Mouse (Mus musculus) heart, embryonic 13.5 days (tissue): ENCODE measurements around the gene Gm49380. TPM values are rescaled to one million over a fixed set of nuclear protein-coding genes. Genes with fewer than 3 reads are reported as not detected.

Source experiments
- ATAC-seq: fragments of 200-750 bp; cut with Nextera tagmentation; 2 replicates; pipeline ENCODE4 v1.8.0; 2017; ENCODE audit warnings: moderate TSS enrichment; ENCODE audit not compliant: insufficient number of reproducible peaks, low FRiP score, low TSS enrichment; ENCODE audit errors: extremely low read depth
- H3K27ac ChIP-seq: fragments of 300-500 bp; sonication (generic); replicated peaks from 2 replicates; pipeline ENCODE4 v1.5.1; 2015; ENCODE audit warnings: moderate library complexity, mild to moderate bottlenecking, inconsistent platforms
- H3K27me3 ChIP-seq: fragments of 300-500 bp; sonication (generic); replicated peaks from 2 replicates; pipeline ENCODE4 v1.6.1; 2015; ENCODE audit warnings: mild to moderate bottlenecking, inconsistent platforms
- H3K36me3 ChIP-seq: fragments of 300-500 bp; sonication (generic); 2 replicates; pipeline ENCODE4 v1.6.1; 2015; ENCODE audit warnings: mild to moderate bottlenecking, inconsistent platforms
- H3K4me1 ChIP-seq: fragments of 300-500 bp; sonication (generic); 2 replicates; pipeline ENCODE4 v1.6.1; 2015; ENCODE audit warnings: inconsistent platforms
- H3K4me2 ChIP-seq: fragments of 300-500 bp; sonication (generic); 2 replicates; pipeline ENCODE4 v1.6.1; 2015; ENCODE audit warnings: inconsistent platforms, mild to moderate bottlenecking, moderate library complexity
- H3K4me3 ChIP-seq: fragments of 300-500 bp; sonication (generic); 2 replicates; pipeline ENCODE4 v1.5.1; 2015; ENCODE audit warnings: moderate library complexity, mild to moderate bottlenecking, inconsistent platforms
- H3K9ac ChIP-seq: fragments of 300-500 bp; sonication (generic); 2 replicates; pipeline ENCODE4 v1.6.1; 2015; ENCODE audit warnings: inconsistent platforms, mild to moderate bottlenecking, moderate library complexity
- H3K9me3 ChIP-seq: fragments of 300-500 bp; sonication (generic); 2 replicates; pipeline ENCODE4 v1.6.1; 2016; ENCODE audit warnings: inconsistent platforms
- WGBS: fragments of 180-500 bp; shearing (Covaris S2); methylation state at CpG from one replicate; pipeline ENCODE4 v1.1.7; 2015; ENCODE audit warnings: mixed read lengths; 5-methylcytosine and 5-hydroxymethylcytosine counted together
- polyA plus RNA-seq: library from polyadenylated mRNA; unstranded; fragments of >200 nt; fragmentation: Nextera tagmentation; extraction: Ambion mirVana; gene quantifications from 2 replicates; pipeline ENCODE4 v1.2.1, GENCODE M21; 2015

Gm49380 gene
- polyA plus RNA-seq, 1 experiment from 2014 or later, result not detected

- Histone ChIP-seq H3K9ac (peak overlapping the region; percentile 84), H3K9me3 (no peaks in the 10 kb centered on the region), H3K4me1 (peaks cover 89% of the 10 kb centered on the region), H3K4me2 (peak overlapping the region; percentile 78), H3K27ac (peak overlapping the region; percentile 63), H3K36me3 (peaks cover 5% of the 10 kb centered on the region), H3K27me3 (no peaks in the 10 kb centered on the region), H3K4me3 (peak overlapping the region; percentile 51; the same call in 1 of the 2 replicates)
- 23% methylated on average over 4 of the region's 4 CpGs for WGBS
- no peak for ATAC-seq
Observed at GRCm38 (mm10) chr9:44072599-44072915, 40.7 kb downstream of the Gm49380 start.

DNA sequence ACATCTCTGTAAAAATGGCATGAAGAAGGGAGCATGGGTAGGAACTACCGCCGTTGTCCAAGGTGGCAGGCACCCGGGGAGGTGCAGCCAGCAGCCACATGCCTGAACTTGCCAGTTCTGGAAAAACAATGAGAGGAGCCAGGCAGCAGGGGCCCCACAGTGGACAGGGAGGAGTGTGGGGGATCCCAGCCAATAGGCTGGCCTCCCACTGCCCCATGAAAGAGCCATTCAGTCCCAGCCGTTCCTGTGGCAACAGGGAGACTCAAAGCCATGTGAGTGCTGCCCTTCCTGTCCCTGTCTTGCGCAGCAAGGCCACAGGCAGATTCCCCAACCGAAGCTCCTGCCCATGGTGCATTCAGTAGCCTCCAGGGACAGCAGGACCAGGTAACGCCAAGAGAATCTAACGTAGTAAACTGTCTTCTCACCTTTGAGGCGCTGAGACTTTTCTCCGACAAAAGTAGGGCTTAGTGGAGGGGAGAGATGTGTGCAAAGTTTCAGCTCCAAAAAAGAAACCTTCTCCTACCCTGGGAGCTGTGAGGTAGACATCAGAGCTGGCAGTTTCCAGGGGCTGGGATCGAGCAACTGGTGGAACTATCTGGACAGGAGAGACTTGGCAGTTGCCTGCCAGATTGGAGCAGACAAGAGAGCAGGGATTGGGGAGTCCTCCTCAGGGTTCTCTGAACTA is 41.2 kb downstream of the Gm49380 start:
- no peaks in the 10 kb centered on the region for H3K9me3 ChIP-seq
- peaks cover 88% of the 10 kb centered on the region for H3K4me1 ChIP-seq
- peak overlapping the region; percentile 63 for H3K27ac ChIP-seq
- H3K4me2 ChIP-seq, result peak overlapping the region; percentile 78
- WGBS, result 21% methylated on average over 11 of the region's 11 CpGs
- peak overlapping the region; percentile 84 for H3K9ac ChIP-seq
- ATAC-seq, result no peak
- peak overlapping the region; percentile 51 for H3K4me3 ChIP-seq
- H3K27me3 ChIP-seq, result no peaks in the 10 kb centered on the region
- H3K36me3 ChIP-seq, result peaks cover 5% of the 10 kb centered on the region

- no peak for ATAC-seq
- Histone ChIP-seq H3K4me2 (peak overlapping the region; percentile 78), H3K27ac (peak overlapping the region; percentile 93; the same call in 1 of the 2 replicates), H3K27me3 (no peaks in the 10 kb centered on the region), H3K4me3 (peak overlapping the region; percentile 51), H3K9me3 (no peaks in the 10 kb centered on the region), H3K9ac (peak overlapping the region; percentile 84), H3K4me1 (peaks cover 76% of the 10 kb centered on the region), H3K36me3 (peaks cover 2% of the 10 kb centered on the region)
- 18% methylated on average over 8 of the region's 8 CpGs for WGBS
Observed at GRCm38 (mm10) chr9:44070844-44071231, 42.5 kb downstream of the Gm49380 start.

GRCm38 (mm10) chr9:44070113-44070843 is 43.0 kb downstream of the Gm49380 start:
- no peak for ATAC-seq
- Histone ChIP-seq H3K36me3 (no peaks in the 10 kb centered on the region), H3K4me1 (peaks cover 70% of the 10 kb centered on the region), H3K4me3 (peak overlapping the region; percentile 51), H3K27me3 (no peaks in the 10 kb centered on the region), H3K9me3 (no peaks in the 10 kb centered on the region), H3K27ac (peak overlapping the region; percentile 93), H3K4me2 (peak overlapping the region; percentile 78), H3K9ac (peak overlapping the region; percentile 84)
- WGBS, result 39% methylated on average over 14 of the region's 14 CpGs

- WGBS, result 2% methylated on average over 7 of the region's 7 CpGs
- H3K9me3 ChIP-seq, result no peaks in the 10 kb centered on the region
- H3K4me3 ChIP-seq, result peak overlapping the region; percentile 51
- H3K4me1 ChIP-seq, result peaks cover 63% of the 10 kb centered on the region
- peak overlapping the region; percentile 93 for H3K27ac ChIP-seq
- H3K4me2 ChIP-seq, result peak overlapping the region; percentile 78
- ATAC-seq, result no peak
- H3K9ac ChIP-seq, result peak overlapping the region; percentile 84
- H3K36me3 ChIP-seq, result no peaks in the 10 kb centered on the region
- no peaks in the 10 kb centered on the region for H3K27me3 ChIP-seq
Observed at GRCm38 (mm10) chr9:44069252-44069651, 44.0 kb downstream of the Gm49380 start.

DNA sequence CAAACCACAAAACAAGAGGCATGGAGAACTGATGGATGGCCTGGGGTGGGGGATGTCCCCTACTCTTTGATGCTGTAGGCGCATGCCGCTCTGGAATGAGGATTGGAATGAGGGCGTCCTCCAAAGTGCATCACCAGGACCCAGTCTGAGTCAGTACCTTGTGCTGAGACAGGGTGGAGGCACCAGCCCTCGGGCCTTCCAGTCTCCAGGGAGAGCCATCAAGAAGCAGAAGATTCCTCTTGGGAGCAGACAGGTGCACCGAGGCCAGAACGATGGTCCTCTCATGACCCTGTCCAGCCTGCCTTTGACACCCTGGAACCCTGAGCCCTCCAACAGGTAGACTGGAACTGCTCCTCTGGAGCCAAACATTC is 45.4 kb downstream of the Gm49380 start:
- Histone ChIP-seq H3K9me3 (no peaks in the 10 kb centered on the region), H3K36me3 (no peaks in the 10 kb centered on the region), H3K27me3 (no peaks in the 10 kb centered on the region), H3K4me3 (peak overlapping the region; percentile 58), H3K9ac (peak overlapping the region; percentile 78), H3K4me1 (peaks cover 55% of the 10 kb centered on the region), H3K4me2 (peak overlapping the region; percentile 78), H3K27ac (peak overlapping the region; percentile 8)
- ATAC-seq, result no peak
- WGBS, result 57% methylated on average over 6 of the region's 6 CpGs

- Histone ChIP-seq H3K9ac (peak overlapping the region; percentile 78), H3K27me3 (no peaks in the 10 kb centered on the region), H3K4me1 (peaks cover 50% of the 10 kb centered on the region), H3K4me2 (peak overlapping the region; percentile 78), H3K36me3 (no peaks in the 10 kb centered on the region), H3K9me3 (no peaks in the 10 kb centered on the region), H3K27ac (peak overlapping the region; percentile 8), H3K4me3 (peak overlapping the region; percentile 58)
- WGBS, result 2% methylated on average over 15 of the region's 15 CpGs
- ATAC-seq, result 0 out of 2 replicates have a peak, but pooled peaks have one; percentile 3
Observed at GRCm38 (mm10) chr9:44067241-44067959, 45.9 kb downstream of the Gm49380 start.

- Histone ChIP-seq H3K27me3 (no peaks in the 10 kb centered on the region), H3K36me3 (no peaks in the 10 kb centered on the region), H3K9ac (peak within 1 kb of the TSS; percentile 78), H3K9me3 (no peaks in the 10 kb centered on the region), H3K4me3 (peak within 1 kb of the TSS; percentile 58), H3K4me2 (peak within 1 kb of the TSS; percentile 78), H3K27ac (peak within 1 kb of the TSS; percentile 8), H3K4me1 (peaks cover 44% of the 10 kb centered on the region)
- peak; percentile 84 for ATAC-seq
- WGBS, result under 1% methylated on average over 38 of the region's 38 CpGs
Observed at GRCm38 (mm10) chr9:44066785-44067225, 46.5 kb downstream of the Gm49380 start, which contains the start of gene Usp2. Gene Usp2 (plus strand): TSS chr9:44067021.

DNA sequence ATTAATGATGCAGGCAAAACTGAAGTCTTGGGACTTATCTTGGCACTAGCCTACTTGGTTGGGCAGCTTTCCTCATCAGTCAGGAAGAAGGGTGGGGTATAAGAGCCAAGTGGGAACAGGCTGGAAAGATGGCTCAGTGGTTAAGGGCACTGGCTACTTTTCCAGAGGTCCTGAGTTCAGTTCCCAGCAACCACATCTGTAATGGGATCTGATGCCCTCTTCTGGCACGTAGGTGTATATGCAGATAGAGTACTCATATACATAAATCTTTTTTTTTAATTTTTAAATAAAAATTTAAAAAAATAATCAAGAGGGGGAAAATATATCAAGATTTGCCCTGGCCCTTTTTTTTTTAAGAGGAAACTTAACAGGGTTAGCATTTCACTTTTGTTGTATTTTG is 48.1 kb downstream of the Gm49380 start:
- Histone ChIP-seq H3K9me3 (no peaks in the 10 kb centered on the region), H3K4me1 (peaks cover 28% of the 10 kb centered on the region), H3K27me3 (no peaks in the 10 kb centered on the region), H3K4me2 (no peak overlapping the region), H3K36me3 (no peaks in the 10 kb centered on the region), H3K9ac (no peak overlapping the region), H3K27ac (no peak overlapping the region), H3K4me3 (no peak overlapping the region)
- ATAC-seq, result no peak
- 26% methylated on average over 1 of the region's 1 CpGs for WGBS

DNA sequence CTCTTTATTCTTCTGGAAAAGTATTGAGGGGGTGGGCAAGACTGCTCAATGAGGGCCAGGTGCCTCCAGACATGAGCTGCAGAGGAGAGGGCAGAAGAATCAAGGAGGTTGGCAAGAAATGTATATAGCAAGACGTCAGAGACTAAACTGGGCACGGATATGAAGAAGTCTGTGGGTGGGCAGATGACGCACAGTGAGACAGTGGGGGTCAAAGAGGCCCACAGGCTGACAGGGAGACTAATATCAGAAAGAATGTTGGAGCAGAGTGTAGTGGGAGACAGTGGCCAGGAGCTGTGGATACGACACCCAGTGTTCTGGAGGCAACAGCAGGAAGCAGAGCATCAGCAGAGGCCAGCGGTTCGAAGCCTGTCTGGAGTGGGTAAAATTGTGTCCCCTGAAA is 54.7 kb downstream of the Gm49380 start:
- ATAC-seq, result no peak
- no peak overlapping the region for H3K27ac ChIP-seq
- WGBS, result 76% methylated on average over 6 of the region's 6 CpGs
- H3K36me3 ChIP-seq, result no peaks in the 10 kb centered on the region
- H3K4me1 ChIP-seq, result peaks cover 3% of the 10 kb centered on the region; the same call in 1 of the 2 replicates
- no peak overlapping the region for H3K4me2 ChIP-seq
- H3K4me3 ChIP-seq, result no peak overlapping the region
- peaks cover 7% of the 10 kb centered on the region; the same call in 1 of the 2 replicates for H3K27me3 ChIP-seq
- H3K9me3 ChIP-seq, result no peaks in the 10 kb centered on the region
- no peak overlapping the region for H3K9ac ChIP-seq

DNA sequence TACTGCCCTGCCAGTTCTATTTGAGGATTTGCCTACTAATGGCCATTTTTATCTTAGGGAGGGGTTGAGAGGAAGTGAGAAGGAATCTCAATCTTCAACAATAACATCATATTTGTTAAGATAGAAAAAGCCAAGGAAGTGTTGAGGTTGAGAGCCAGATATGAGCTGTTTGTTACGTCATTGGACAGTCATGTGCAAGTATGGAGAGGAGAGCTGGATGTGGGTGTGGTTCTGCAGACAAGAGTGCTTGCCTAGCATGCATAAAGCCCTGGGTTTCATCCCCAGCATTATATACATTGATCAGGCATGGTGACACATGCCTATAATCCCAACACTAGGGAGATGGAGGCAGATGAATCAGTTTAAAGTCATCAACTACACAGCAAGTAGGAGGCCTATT is 59.4 kb downstream of the Gm49380 start:
- no peak for ATAC-seq
- Histone ChIP-seq H3K4me3 (no peak overlapping the region), H3K4me2 (no peak overlapping the region), H3K36me3 (no peaks in the 10 kb centered on the region), H3K9ac (no peak overlapping the region), H3K9me3 (no peaks in the 10 kb centered on the region), H3K4me1 (peaks cover 4% of the 10 kb centered on the region; the same call in 1 of the 2 replicates), H3K27me3 (peaks cover 14% of the 10 kb centered on the region; the same call in 1 of the 2 replicates), H3K27ac (no peak overlapping the region)
- WGBS, result 49% methylated on average over 1 of the region's 1 CpGs
